Mouse (Mus musculus) cerebellum, adult (tissue): ENCODE measurements around the gene Fbrs.
A peak's percentile ranks its signal among the peaks of the same experiment; 100 is the strongest.
"Not testable (repeated sequence)": the region's sequence is repeated elsewhere in the genome, so short reads cannot be mapped to it uniquely, and the experiment has no call there.

Experiments
- ATAC-seq: cut with Nextera tagmentation; 2 replicates; pipeline ENCODE4 v1.9.2; 2017; ENCODE audit warnings: mild to moderate bottlenecking, moderate library complexity, mixed read lengths; ENCODE audit not compliant: insufficient number of reproducible peaks, low FRiP score, low TSS enrichment

Fbrs gene

DNA sequence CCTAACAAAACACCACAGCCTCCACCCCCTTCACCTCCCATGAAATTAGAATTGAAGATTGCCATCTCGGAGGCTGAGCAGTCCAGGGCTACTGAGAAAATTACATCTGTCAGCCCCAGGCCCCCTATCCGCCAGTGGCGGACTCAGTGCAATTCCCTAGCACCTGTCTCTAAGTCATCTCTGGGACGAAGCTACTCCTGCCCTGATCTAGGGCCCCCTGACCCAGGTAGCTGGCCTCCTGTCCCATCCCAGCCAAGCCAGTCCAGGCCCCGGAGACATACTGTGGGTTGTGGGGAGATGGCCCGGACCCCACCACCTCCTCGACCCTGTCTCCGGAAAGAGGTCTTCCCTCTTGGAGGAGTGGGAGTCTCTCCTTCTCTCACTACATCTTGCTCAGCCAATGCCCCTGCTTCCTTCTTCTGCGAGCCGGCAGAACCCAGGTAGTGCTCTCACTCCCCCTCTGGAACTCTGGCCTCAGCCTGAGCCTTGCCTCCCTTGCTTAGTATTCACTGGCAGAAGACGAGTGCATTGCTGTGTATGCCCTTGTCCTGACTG, 3.7 kb upstream of the Fbrs start:
- ATAC-seq: no peak

DNA sequence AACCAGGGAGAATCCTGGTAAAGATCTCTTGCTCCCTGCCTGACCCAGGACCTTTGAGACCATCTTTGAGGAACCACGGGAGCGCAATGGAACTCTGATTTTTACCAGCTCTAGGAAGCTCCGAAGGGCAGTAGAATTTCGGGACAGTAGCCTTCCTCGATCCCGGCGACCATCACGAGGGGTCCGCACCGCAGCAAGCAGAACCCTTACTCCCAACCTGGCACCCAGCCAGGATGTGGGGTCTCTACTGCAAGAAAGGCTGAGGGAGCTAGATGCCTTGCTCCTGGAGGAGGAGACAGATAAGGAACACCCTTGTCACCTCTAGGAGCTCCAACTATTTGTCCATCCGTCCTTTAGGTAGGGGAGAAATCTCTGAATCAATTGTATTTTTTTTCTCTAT, 2.7 kb upstream of the Fbrs start:
- no peak for ATAC-seq

DNA sequence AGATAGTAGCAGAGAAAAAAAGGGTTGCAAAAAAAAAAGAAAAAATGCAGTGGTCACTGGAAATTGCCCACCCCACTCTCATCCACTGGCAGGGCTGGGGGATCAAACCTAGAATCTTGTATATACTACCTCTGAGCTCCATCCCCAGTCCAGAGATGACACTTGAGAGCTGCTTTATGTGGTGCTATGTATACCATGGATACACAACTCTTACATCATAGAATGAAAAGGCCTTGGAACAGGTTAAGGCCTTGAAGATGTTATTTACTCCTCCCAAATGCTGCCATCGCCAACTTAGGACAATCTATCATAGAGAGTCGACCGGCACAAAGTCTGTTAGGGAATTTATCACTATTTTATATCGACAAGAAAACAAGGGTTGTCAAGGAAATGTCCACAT, 2.1 kb upstream of the Fbrs start:
- no peak for ATAC-seq

- ATAC-seq: peak; percentile 87
Measured at GRCm38 (mm10) chr7:127477687-127478634, 1.0 kb upstream of the Fbrs start.

DNA sequence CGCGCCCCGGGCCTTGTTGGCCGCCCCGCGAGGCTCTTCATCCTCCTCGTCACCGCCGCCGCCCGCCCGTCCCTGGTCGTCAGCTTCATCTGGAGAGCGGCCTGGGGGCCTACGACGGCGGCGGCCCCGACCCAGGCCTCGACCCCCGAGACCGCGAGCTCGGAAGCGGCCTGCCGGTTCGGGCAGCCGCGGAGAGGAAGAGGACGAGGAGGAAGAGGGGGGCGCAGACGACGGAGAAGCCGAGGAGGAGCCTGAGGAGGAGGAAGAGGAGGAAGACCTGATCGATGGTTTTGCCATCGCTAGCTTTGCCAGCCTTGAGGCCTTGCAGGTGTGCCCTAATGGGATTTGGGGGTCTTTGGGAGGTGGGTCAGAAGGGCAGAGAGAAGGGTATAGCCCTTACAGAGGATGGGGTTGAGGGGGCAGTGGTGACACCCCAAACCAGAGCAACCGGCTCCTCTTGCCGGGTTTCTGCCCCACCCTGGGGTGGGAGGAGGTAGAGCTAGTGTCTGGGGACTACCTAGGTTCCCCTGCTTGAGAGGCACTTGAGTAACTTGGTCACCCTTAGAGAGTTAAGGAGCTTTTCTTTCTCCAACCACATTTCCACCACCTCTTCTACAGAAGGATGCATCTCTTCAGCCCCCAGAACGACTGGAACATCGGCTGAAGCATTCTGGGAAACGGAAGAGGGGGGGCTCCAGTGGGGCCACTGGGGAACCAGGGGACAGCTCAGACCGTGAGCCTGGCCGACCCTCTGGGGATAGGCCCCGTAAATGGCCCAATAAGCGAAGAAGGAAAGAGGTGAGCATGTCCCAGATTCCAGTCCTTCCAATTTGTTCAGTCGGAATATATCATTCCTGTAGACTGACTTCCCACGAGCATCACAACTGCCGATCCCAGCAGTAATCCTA, 573 bp downstream of the Fbrs start:
- ATAC-seq: no peak

DNA sequence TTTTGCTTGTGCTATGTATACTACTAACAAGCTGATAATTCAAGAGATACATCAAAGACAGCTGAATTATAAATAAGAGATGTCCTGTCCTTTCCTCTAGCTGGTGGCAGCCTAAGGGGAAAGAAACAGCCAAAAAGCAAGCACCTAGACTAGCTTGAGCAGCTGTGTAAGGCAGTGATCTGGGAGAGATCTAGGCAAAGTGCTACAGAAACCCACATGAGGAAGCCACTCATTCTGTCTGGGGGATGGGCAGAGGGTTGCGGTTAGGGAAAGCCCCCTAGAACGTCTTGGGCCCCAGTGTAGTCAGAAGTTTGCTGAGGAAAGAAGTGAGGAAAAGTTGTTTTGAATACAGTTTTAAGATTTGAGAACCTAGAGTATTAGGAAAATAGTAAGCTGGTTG, 1.3 kb downstream of the Fbrs start:
- no peak for ATAC-seq

- no peak for ATAC-seq
Measured at GRCm38 (mm10) chr7:127485416-127485815, 6.4 kb downstream of the Fbrs start.

DNA sequence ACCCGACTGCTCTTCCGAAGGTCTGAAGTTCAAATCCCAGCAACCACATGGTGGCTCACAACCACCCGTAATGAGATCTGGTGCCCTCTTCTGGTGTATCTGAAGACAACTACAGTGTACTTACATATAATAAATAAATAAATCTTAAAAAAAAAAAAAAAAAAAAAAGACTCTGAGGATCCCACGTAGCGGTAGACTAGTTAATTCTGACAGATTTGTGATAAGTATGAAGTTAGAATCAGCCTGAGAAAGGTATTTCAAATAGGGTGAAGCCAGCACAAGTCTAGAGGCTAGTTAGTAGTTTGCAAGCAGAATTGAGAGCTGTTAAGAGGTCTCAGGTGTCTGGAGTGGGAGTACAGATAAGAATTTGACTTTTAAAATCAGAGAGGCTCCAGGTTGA, 9.4 kb downstream of the Fbrs start:
- ATAC-seq: not testable (repeated sequence)

GRCm38 (mm10) chr7:127489982-127490381, 11.0 kb downstream of the Fbrs start:
- ATAC-seq: no peak

- ATAC-seq: no peak
Measured at GRCm38 (mm10) chr7:127491846-127492245, 12.8 kb downstream of the Fbrs start.

- ATAC-seq: no peak
Measured at GRCm38 (mm10) chr7:127494648-127495047, 15.6 kb downstream of the Fbrs start.

DNA sequence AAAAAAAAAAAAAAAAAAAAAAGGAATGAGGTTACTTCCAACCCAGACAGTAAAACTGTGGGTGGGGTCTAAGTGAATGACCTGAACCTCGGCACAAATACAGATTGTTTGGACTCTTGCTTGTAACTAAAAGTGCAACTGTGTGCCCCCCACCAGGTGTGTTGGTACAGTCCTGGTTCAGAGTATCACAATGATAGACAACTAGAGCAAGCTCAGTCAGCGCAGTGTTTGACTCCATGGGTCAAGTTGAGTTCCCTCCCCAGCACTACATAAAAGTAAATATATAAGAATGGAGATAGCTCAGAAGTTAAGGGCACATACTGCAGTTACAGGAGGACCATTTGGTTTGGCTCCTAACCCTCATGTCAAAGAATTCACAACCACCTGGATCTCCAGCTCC, 18.4 kb downstream of the Fbrs start:
- no peak for ATAC-seq

DNA sequence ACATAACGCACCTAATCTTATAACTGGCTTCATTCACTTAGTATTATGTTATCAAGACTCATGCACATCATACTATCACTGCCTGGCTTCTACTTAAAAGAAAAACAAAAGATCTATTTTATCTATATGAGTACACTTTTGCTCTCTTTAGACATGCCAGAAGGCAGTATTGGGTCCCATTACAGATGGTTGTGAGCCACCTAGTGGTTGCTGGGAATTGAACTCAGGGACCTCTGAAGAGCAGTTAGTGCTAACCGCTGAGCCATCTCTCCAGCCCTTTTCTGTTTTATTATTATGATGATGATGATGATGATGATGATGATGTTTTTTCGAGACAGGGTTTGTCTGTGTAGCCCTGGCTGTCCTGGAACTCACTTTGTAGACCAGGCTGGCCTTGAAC, 19.4 kb downstream of the Fbrs start:
- ATAC-seq: no peak

DNA sequence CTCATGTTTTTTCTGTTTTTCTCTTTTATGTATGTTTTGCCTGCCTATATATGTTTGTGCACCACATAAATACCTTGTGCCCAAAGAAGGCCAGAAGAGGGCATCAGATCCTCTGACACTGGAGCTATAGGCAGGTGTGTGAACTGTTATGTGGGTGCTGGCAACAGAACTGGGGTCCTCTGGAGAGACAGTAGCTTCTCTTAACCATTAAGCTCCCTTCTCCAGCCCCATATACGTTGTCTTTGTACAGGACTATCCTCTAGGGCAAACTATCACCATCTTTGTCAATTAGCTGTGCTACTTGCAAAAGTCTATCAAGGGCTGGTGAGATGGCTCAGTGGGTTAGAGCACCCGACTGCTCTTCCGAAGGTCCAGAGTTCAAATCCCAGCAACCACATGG, 29.3 kb downstream of the Fbrs start:
- no peak for ATAC-seq

- not testable (repeated sequence) for ATAC-seq
Measured at GRCm38 (mm10) chr7:127509830-127510229, 30.8 kb downstream of the Fbrs start.

- no peak for ATAC-seq
Measured at GRCm38 (mm10) chr7:127511241-127511640, 32.2 kb downstream of the Fbrs start.

DNA sequence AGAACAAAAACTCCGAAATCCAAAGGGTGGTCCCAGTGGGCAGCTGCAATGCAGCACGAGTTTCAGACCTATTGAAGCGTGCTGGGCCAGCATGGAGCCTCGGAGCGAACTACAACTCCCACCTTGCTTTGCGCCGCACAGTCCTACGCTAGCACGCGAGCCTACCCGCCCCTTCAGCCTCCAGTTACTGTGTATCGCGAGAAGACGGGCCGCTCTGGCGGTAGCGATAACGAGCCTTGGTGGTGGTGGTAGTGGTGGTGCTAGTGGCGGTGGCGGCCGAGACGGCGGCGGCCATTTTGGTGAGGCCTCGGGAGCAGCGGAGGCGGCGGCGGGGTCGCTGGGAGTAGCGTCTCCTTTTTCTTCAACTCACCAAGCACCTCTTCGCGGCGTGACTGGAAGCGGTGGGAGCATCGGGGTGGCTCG, 32.8 kb downstream of the Fbrs start, which contains the start of gene Srcap:
TSS of gene Srcap (plus strand) at position 176 of the 423 bp plus-strand sequence.
- ATAC-seq: peak; percentile 97

- ATAC-seq: peak; percentile 78
Measured at GRCm38 (mm10) chr7:127512231-127513015, 33.4 kb downstream of the Fbrs start.

- no peak for ATAC-seq
Measured at GRCm38 (mm10) chr7:127513016-127513390, 34.0 kb downstream of the Fbrs start.

GRCm38 (mm10) chr7:127513781-127514180, 34.8 kb downstream of the Fbrs start:
- ATAC-seq: no peak
